Mouse (Mus musculus): ENCODE results near the gene Zfp553. TPM values are rescaled to one million over a fixed set of nuclear protein-coding genes. Genes with fewer than 3 reads are reported as not detected.

The Zfp553 gene
- polyA plus RNA-seq, 1 experiment from 2014 or later: 82.0 TPM

- Histone ChIP-seq H3K27me3 (no peaks in the 10 kb centered on the region), H3K9me3 (no peaks in the 10 kb centered on the region), H3K9ac (replicated peaks) (no peak overlapping the region), H3K27ac (replicated peaks) (no peak overlapping the region), H3K4me3 (no peak overlapping the region), H3K4me1 (peaks cover 20% of the 10 kb centered on the region), H3K36me3 (peaks cover 12% of the 10 kb centered on the region; the same call in 1 of the 2 replicates), H3K4me2 (replicated peaks) (no peak overlapping the region)
- ATAC-seq (ENCODE audit: low FRiP score, low read depth): no peak
- 82% methylated on average over 10 of the region's 10 CpGs for WGBS
These were observed 29.5 kb downstream of the Zfp553 start for GRCm38 (mm10) chr7:127262218-127262961.

DNA sequence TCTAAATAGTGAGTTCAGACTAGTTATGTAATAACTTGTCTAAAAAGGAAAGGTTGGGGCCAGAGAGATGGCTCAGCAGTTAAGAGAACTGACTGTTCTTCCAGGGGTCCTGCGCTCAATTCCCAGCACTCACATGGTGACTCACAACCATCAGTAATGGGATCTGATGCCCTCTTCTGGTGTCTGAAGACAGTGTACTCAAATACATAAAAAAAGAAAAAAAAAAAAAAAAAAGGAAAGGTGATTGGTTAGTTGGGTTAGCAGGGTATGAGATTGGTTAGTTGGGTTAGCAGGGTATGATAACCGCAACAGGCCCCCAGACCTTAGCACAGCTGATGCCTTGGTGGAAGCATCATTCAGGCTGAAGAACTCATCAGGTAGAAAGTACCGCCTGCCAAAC is 30.7 kb downstream of the Zfp553 start:
- Histone ChIP-seq H3K36me3 (peaks cover 3% of the 10 kb centered on the region; the same call in 1 of the 2 replicates), H3K4me1 (peaks cover 20% of the 10 kb centered on the region), H3K4me2 (replicated peaks) (no peak overlapping the region), H3K9ac (replicated peaks) (no peak overlapping the region), H3K27ac (replicated peaks) (no peak overlapping the region), H3K4me3 (no peak overlapping the region), H3K27me3 (no peaks in the 10 kb centered on the region), H3K9me3 (0 out of 2 replicates have a peak, but pooled peaks cover 3% of the 10 kb centered on the region)
- 90% methylated on average over 3 of the region's 3 CpGs for WGBS
- no peak for ATAC-seq (ENCODE audit: low FRiP score, low read depth)

DNA sequence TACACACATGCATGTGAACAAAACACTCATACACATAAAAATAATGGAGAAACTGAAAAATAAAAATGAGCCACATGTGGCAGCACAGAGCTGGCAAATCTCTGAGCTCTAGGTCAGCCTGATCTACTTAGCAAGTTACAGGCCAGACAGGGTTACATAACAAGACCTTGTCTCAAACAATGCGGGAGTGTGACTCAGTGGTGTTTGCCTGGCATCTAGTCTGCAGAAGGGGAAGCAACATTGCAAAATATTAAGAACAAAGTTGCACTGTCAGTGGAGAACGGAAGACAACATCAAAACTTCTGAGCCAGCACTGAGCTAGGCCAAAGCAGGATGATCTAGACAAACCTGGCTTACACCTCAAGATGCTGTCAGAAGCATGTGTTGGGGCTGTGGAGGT is 37.4 kb downstream of the Zfp553 start:
- WGBS: 90% methylated on average over 2 of the region's 2 CpGs
- Histone ChIP-seq H3K36me3 (peaks cover 16% of the 10 kb centered on the region), H3K27me3 (no peaks in the 10 kb centered on the region), H3K27ac (replicated peaks) (no peak overlapping the region), H3K9me3 (0 out of 2 replicates have a peak, but pooled peaks cover 5% of the 10 kb centered on the region), H3K4me3 (no peak overlapping the region), H3K9ac (replicated peaks) (no peak overlapping the region), H3K4me1 (peaks cover 17% of the 10 kb centered on the region), H3K4me2 (replicated peaks) (no peak overlapping the region)
- ATAC-seq (ENCODE audit: low FRiP score, low read depth): no peak

- Histone ChIP-seq H3K4me2 (replicated peaks) (no peak overlapping the region), H3K9me3 (0 out of 2 replicates have a peak, but pooled peaks cover 5% of the 10 kb centered on the region), H3K27me3 (no peaks in the 10 kb centered on the region), H3K27ac (replicated peaks) (no peak overlapping the region), H3K36me3 (peaks cover 16% of the 10 kb centered on the region), H3K4me3 (no peak overlapping the region), H3K9ac (replicated peaks) (no peak overlapping the region), H3K4me1 (peaks cover 17% of the 10 kb centered on the region)
- ATAC-seq (ENCODE audit: low FRiP score, low read depth): no peak
- WGBS: 97% methylated on average over 5 of the region's 5 CpGs
These were observed 37.8 kb downstream of the Zfp553 start for GRCm38 (mm10) chr7:127270666-127271065.

DNA sequence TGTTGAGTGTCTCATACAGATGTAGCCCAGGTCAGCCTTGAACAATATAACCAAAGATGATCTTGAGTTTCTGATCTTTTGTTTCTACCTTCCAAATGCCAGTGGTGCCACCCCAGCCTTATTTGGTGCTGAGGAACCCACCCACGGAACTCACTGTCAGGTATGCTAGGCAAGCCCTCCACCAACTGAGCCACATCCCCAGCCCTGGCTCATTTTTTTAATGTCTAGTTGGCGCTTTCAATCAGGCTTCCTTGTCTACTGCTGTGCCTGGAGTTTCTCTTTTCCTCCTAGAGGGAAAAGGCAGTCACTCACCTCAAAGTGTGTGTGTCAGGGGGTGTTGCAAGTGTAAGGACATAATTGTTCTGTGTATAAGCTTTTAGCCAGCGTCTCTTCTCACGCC is 38.2 kb downstream of the Zfp553 start:
- Histone ChIP-seq H3K36me3 (peaks cover 16% of the 10 kb centered on the region), H3K9me3 (0 out of 2 replicates have a peak, but pooled peaks cover 5% of the 10 kb centered on the region), H3K27me3 (no peaks in the 10 kb centered on the region), H3K4me1 (peaks cover 17% of the 10 kb centered on the region), H3K4me2 (replicated peaks) (no peak overlapping the region), H3K4me3 (no peak overlapping the region), H3K27ac (replicated peaks) (no peak overlapping the region), H3K9ac (replicated peaks) (no peak overlapping the region)
- WGBS: 94% methylated on average over 4 of the region's 4 CpGs
- no peak for ATAC-seq (ENCODE audit: low FRiP score, low read depth)

DNA sequence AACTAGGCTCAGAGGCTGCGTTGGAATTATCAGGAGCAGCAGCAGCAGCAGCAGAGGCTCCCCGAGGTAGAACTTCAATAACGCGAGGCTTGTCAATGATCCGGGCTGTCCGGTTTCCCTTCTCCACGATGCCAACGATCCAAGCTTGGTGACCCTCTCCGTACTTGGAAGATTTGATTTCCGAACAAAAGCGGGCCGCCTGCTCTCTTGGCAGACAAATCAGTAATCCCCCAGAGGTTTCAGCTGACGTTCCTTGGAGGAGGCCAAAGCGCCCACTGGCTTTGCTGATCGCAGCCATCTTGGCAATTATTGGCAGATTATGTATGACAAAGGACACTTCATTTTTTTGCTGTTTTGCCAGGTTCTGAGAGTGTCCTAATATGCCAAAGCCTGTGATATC is 39.7 kb downstream of the Zfp553 start:
- ATAC-seq (ENCODE audit: low FRiP score, low read depth): no peak
- Histone ChIP-seq H3K27me3 (no peaks in the 10 kb centered on the region), H3K9me3 (0 out of 2 replicates have a peak, but pooled peaks cover 5% of the 10 kb centered on the region), H3K36me3 (peaks cover 16% of the 10 kb centered on the region), H3K4me2 (replicated peaks) (peak overlapping the region; percentile 94), H3K4me3 (peak overlapping the region; percentile 84; the same call in 1 of the 2 replicates), H3K9ac (replicated peaks) (no peak overlapping the region), H3K4me1 (peaks cover 17% of the 10 kb centered on the region), H3K27ac (replicated peaks) (no peak overlapping the region)
- WGBS: 97% methylated on average over 15 of the region's 15 CpGs

DNA sequence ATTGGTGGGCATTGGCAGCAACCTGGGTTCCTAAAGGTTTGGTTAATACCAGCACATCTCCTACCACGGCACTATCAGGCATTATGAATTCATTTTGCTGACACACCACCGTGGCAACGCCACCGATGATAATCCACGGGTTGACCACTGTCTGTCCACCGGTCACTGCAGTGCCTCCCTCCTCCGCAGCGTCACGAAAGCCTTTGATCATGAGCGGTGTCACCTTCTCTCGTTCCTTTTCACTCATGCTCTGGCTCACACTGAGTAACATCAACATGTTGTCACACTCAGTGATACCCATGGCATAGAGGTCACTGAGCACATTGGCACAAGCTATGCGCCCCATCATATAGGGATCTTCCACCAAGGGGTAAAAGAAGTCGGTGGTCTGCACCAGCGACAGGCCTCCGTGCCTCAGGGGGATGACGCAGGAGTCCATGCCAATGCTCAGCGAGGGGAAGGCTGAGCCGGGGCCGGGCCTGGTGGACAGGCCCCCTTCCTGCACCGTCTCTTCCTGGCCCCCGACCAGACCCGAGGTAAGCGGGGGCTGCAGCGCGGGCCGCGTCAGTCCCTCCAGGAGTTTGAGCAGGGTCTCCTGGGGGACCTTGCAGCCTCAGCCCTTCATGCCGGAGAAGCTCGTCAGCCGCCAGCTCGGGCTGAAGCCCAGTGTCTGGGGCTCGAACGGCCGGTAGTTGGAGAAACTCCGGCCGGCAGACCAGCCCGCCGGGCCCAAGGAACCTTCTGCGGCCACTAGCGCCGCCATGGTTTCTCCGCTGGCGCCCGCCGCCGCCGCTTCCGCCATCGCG is 40.5 kb downstream of the Zfp553 start:
- ATAC-seq (ENCODE audit: low FRiP score, low read depth): peak; percentile 76
- Histone ChIP-seq H3K9ac (replicated peaks) (peak overlapping the region; percentile 87), H3K9me3 (0 out of 2 replicates have a peak, but pooled peaks cover 5% of the 10 kb centered on the region), H3K4me3 (peak overlapping the region; percentile 84), H3K36me3 (peaks cover 16% of the 10 kb centered on the region), H3K27me3 (no peaks in the 10 kb centered on the region), H3K27ac (replicated peaks) (peak overlapping the region; percentile 85), H3K4me1 (peaks cover 17% of the 10 kb centered on the region), H3K4me2 (replicated peaks) (peak overlapping the region; percentile 94)
- 15% methylated on average over 50 of the region's 50 CpGs for WGBS

DNA sequence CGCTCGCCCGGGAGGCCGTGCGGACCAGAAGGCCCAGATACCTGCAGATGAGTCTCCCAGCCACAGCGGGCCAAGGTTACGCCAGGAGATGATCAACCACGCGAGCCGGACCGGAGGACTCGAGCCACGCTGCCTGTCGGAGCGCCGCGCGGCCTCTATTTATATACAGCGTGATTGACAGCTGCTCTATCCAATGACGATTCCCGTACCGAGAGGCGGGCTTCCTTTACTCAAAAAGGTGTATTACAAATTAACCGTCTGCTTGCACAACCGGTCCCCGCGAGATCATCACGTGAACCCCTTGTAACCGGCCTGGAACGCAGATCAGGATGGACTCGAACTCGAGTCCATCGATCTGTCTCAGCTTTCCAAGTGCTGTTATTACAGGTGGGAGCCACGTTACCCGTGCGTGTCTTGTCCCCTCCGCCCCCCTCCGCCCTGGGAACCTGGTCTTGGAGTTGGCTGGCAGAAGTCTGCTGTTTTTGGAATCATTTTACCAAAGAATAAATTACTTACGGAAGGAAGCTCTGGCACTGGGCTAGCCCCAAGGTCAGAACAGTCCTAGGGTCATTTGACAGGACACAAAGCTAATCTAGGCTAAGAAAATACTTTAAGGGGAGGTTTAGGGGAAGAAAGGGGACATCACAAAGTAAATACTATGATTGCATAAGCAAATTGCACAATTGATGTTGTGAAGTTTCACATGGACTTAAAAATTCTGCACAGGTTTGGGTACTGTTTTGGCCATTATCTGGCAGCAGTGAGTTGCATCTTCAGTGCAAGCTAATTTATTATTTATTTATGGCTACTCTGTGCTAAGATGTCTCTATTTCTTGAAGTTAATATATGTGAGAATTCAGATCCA is 41.3 kb downstream of the Zfp553 start, which contains the start of gene Sephs2:
Gene Sephs2, minus strand, starts transcription at position 131 of the 865 bp plus-strand sequence.
- WGBS: 4% methylated on average over 39 of the region's 39 CpGs
- peaks cover 17% of the 10 kb centered on the region for H3K4me1 ChIP-seq
- peak within 1 kb of the TSS; percentile 85 for H3K27ac ChIP-seq (replicated peaks)
- peak; percentile 85 for ATAC-seq (ENCODE audit: low FRiP score, low read depth)
- peak within 1 kb of the TSS; percentile 94 for H3K4me2 ChIP-seq (replicated peaks)
- H3K9ac ChIP-seq (replicated peaks): peak within 1 kb of the TSS; percentile 87
- no peaks in the 10 kb centered on the region for H3K9me3 ChIP-seq
- peak within 1 kb of the TSS; percentile 84 for H3K4me3 ChIP-seq
- no peaks in the 10 kb centered on the region for H3K27me3 ChIP-seq
- H3K36me3 ChIP-seq: peaks cover 13% of the 10 kb centered on the region; the same call in 1 of the 2 replicates

GRCm38 (mm10) chr7:127276519-127276961 is 43.7 kb downstream of the Zfp553 start:
- Histone ChIP-seq H3K4me3 (no peak overlapping the region), H3K27me3 (no peaks in the 10 kb centered on the region), H3K9ac (replicated peaks) (no peak overlapping the region), H3K36me3 (0 out of 2 replicates have a peak, but pooled peaks cover 3% of the 10 kb centered on the region), H3K4me1 (peaks cover 17% of the 10 kb centered on the region), H3K4me2 (replicated peaks) (no peak overlapping the region), H3K9me3 (no peaks in the 10 kb centered on the region), H3K27ac (replicated peaks) (no peak overlapping the region)
- ATAC-seq (ENCODE audit: low FRiP score, low read depth): no peak
- WGBS: 81% methylated on average over 5 of the region's 5 CpGs

DNA sequence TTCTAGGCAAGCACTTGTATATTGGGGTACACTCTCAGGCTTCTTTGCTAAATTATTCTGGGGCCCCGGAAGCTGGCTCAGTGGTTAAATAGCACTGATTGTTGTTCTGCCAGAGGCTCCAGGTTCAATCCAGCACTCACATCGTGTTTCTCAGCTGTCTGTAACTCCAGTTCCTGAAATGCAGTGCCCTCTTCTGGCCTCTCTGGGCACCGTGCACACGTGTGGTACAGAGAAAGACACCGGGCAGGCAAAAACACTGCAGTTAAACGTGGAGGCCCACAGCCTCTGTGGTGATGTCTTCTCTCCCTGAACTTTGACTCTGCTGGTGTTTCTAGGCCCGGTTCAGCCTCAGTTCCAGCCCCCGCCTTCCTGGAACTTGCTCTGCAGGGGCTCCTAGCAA is 45.5 kb downstream of the Zfp553 start:
- peaks cover 6% of the 10 kb centered on the region for H3K4me1 ChIP-seq
- no peak overlapping the region for H3K27ac ChIP-seq (replicated peaks)
- no peaks in the 10 kb centered on the region for H3K36me3 ChIP-seq
- H3K4me3 ChIP-seq: no peak overlapping the region
- no peak overlapping the region for H3K4me2 ChIP-seq (replicated peaks)
- H3K9ac ChIP-seq (replicated peaks): 0 out of 2 replicates have a peak overlapping the region, but pooled peaks have one; percentile 15
- no peaks in the 10 kb centered on the region for H3K27me3 ChIP-seq
- WGBS: 26% methylated on average over 8 of the region's 8 CpGs
- no peaks in the 10 kb centered on the region for H3K9me3 ChIP-seq
- ATAC-seq (ENCODE audit: low FRiP score, low read depth): no peak

DNA sequence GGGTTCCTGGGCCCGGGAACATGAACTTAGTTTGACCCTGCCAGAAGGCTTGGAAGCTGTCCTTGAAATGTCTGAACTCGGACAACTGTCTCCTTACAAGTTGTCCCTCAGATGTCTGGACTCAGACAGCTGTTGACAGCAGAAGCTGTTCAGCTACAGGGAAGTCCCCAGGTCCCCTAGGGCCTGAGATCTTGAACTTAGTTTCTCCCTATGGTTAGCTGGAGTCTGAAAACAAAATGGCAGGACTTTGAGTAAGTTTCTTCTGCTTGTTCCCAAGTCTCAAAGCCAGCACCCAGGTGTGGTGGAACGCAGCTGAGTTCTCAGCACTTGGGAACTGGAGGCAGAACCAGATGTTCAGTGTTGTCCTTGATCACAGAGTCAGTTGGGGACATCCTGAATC is 47.2 kb downstream of the Zfp553 start:
- H3K9ac ChIP-seq (replicated peaks): no peak overlapping the region
- H3K4me3 ChIP-seq: no peak overlapping the region
- ATAC-seq (ENCODE audit: low FRiP score, low read depth): no peak
- no peak overlapping the region for H3K27ac ChIP-seq (replicated peaks)
- H3K36me3 ChIP-seq: no peaks in the 10 kb centered on the region
- no peaks in the 10 kb centered on the region for H3K27me3 ChIP-seq
- H3K4me2 ChIP-seq (replicated peaks): no peak overlapping the region
- 84% methylated on average over 3 of the region's 3 CpGs for WGBS
- no peaks in the 10 kb centered on the region; the same call in 1 of the 2 replicates for H3K4me1 ChIP-seq
- H3K9me3 ChIP-seq: no peaks in the 10 kb centered on the region
